Mouse (Mus musculus) liver, adult 10 weeks (tissue): ENCODE measurements around the gene Ubr4. TPM values are rescaled to one million over a fixed set of nuclear protein-coding genes. Genes with fewer than 3 reads are reported as not detected.

Source experiments
- polyA plus RNA-seq: library from polyadenylated mRNA; stranded (reverse); fragments of 350-450 nt; fragmentation: Illumina TruSeq; extraction: RNeasy Lipid Tissue Mini Kit (QIAGEN cat#74804); gene quantifications from one replicate; pipeline ENCODE4 v1.2.3, GENCODE M21; 2014; ENCODE audit warnings: low read depth, low replicate concordance

The Ubr4 gene
- polyA plus RNA-seq, result 3.7 TPM

GRCm38 (mm10) chr4:139351931-139352711 is at the start of gene Ubr4, which contains the start of the genes Mrto4 and Emc1:
TSS of gene Ubr4 (plus strand) at chr4:139352609.
TSS of gene Mrto4 (minus strand) at chr4:139352576.
TSS of gene Emc1 (plus strand) at chr4:139352587.

GRCm38 (mm10) chr4:139310171-139310898 is 42.1 kb upstream of the Ubr4 start, which contains the start of the genes Pqlc2 and Akr7a5:
TSS of gene Pqlc2 (minus strand) at chr4:139310708.
TSS of gene Akr7a5 (plus strand) at chr4:139310744.

GRCm38 (mm10) chr4:139530248-139530647 is 177.8 kb downstream of the Ubr4 start, which contains the start of gene Iffo2:
TSS of gene Iffo2 (plus strand) at chr4:139530548.

Other genes starting within 250 kb of the Ubr4 start
- gene Minos1, start 221.5 kb upstream of the Ubr4 start, polyA plus RNA-seq, result 107 TPM
- gene Capzb, start 159.7 kb upstream of the Ubr4 start, polyA plus RNA-seq, result 28.4 TPM
- gene Pqlc2, start 41.9 kb upstream of the Ubr4 start, polyA plus RNA-seq, result 1.7 TPM
- gene Akr7a5, start 41.9 kb upstream of the Ubr4 start, polyA plus RNA-seq, result 4.4 TPM
- 11.0 TPM for gene Mrto4, start within 50 bp of the Ubr4 start, polyA plus RNA-seq
- gene Emc1, start within 50 bp of the Ubr4 start, polyA plus RNA-seq, result 5.0 TPM
- 2.8 TPM for gene Iffo2, start 177.9 kb downstream of the Ubr4 start, polyA plus RNA-seq